Mouse (Mus musculus) lung, embryonic 15.5 days (tissue): ENCODE data around the gene Bbs10. TPM values are rescaled to one million over a fixed set of nuclear protein-coding genes. Genes with fewer than 3 reads are reported as not detected.

ENCODE experiments used
- ATAC-seq: fragments of 200-750 bp; cut with Nextera tagmentation; 2 replicates; pipeline ENCODE4 v1.8.0; 2017; ENCODE audit warnings: moderate number of reproducible peaks, borderline replicate concordance; ENCODE audit not compliant: low FRiP score, low TSS enrichment; ENCODE audit errors: extremely low read depth
- H3K27ac ChIP-seq: fragments of 300-500 bp; sonication (generic); 2 replicates; pipeline ENCODE4 v1.5.1; 2015; ENCODE audit warnings: moderate library complexity, mild to moderate bottlenecking, inconsistent platforms
- H3K27me3 ChIP-seq: fragments of 300-500 bp; sonication (generic); 2 replicates; pipeline ENCODE4 v1.6.1; 2015; ENCODE audit warnings: inconsistent platforms
- H3K36me3 ChIP-seq: fragments of 300-500 bp; sonication (generic); 2 replicates; pipeline ENCODE4 v1.6.1; 2015; ENCODE audit warnings: inconsistent platforms
- H3K4me1 ChIP-seq: fragments of 300-500 bp; sonication (generic); 2 replicates; pipeline ENCODE4 v1.6.1; 2015; ENCODE audit warnings: inconsistent platforms
- H3K4me2 ChIP-seq: fragments of 300-500 bp; sonication (generic); 2 replicates; pipeline ENCODE4 v1.6.1; 2015; ENCODE audit warnings: inconsistent platforms, mild to moderate bottlenecking, moderate library complexity
- H3K4me3 ChIP-seq: fragments of 300-500 bp; sonication (generic); 2 replicates; pipeline ENCODE4 v1.5.1; 2015; ENCODE audit warnings: mild to moderate bottlenecking, inconsistent platforms
- H3K9ac ChIP-seq: fragments of 300-500 bp; sonication (generic); 2 replicates; pipeline ENCODE4 v1.6.1; 2015; ENCODE audit warnings: inconsistent platforms
- H3K9me3 ChIP-seq: fragments of 300-500 bp; sonication (generic); 2 replicates; pipeline ENCODE4 v1.6.1; 2016; ENCODE audit warnings: inconsistent platforms
- WGBS: fragments of 180-500 bp; shearing (Covaris S2); methylation state at CpG from one replicate; pipeline ENCODE4 v1.1.7; 2015; 5-methylcytosine and 5-hydroxymethylcytosine counted together
- polyA plus RNA-seq: library from polyadenylated mRNA; unstranded; fragments of >200 nt; fragmentation: Nextera tagmentation; extraction: Ambion mirVana; gene quantifications from 2 replicates; pipeline ENCODE4 v1.2.1, GENCODE M21; 2015

Gene Bbs10
- polyA plus RNA-seq, result 5.6 and 7.2 TPM in 2 replicates

DNA sequence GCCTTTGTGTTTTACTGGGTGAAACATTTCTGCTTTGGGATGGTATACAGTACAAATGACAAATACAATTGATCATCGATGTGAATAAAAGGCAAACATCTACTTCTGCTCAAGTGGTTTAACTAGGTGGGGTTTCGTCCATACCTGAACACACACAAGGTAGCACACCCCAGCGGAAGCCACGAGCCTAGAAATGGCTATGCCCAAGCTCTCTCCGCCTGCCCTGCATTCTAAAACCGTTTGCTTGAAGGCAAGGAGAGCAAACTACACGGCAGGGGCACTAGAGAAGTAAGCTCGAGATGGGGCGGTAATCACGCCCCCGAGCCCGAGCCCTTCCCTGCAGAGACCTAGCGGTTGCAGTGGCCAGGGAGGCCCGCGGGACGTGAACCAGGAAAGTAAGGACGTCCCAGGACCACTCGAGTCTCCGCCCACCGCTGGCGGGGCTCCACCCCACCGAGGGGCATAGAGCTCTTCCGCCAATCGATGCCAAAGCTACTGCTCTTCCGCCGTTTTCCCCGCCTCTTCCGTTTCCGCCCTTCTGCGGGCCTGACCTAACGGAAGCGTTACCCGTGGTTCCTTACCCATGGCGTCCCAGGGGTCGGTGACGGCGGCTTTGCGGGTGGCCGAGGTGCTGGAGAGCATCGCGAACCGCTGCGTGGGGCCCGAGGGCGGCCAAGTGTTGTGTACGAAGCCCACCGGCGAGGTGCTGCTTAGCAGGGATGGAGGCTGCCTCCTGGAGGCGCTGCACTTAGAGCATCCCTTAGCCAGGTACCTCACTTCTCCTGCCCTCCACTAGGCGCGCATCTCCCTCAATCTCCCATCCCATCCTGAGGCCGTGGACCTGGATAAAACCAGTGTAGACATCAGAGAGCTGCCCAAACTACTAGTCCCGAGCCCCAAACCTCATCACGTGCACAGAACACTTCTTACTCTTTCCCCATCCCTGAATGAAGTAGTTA is at the start of gene Bbs10:
Bbs10 (plus strand) TSS at position 540 of the 959 bp plus-strand sequence.
- ATAC-seq, result peak; percentile 99
- no peaks in the 10 kb centered on the region for H3K36me3 ChIP-seq
- peak within 1 kb of the TSS; percentile 87 for H3K4me3 ChIP-seq
- H3K27me3 ChIP-seq, result no peaks in the 10 kb centered on the region
- WGBS, result 2% methylated on average over 54 of the region's 54 CpGs
- peak within 1 kb of the TSS; percentile 68 for H3K4me2 ChIP-seq
- H3K9ac ChIP-seq, result peak within 1 kb of the TSS; percentile 56
- peak within 1 kb of the TSS; percentile 87 for H3K27ac ChIP-seq
- H3K4me1 ChIP-seq, result peaks cover 10% of the 10 kb centered on the region; the same call in 1 of the 2 replicates
- no peaks in the 10 kb centered on the region for H3K9me3 ChIP-seq

DNA sequence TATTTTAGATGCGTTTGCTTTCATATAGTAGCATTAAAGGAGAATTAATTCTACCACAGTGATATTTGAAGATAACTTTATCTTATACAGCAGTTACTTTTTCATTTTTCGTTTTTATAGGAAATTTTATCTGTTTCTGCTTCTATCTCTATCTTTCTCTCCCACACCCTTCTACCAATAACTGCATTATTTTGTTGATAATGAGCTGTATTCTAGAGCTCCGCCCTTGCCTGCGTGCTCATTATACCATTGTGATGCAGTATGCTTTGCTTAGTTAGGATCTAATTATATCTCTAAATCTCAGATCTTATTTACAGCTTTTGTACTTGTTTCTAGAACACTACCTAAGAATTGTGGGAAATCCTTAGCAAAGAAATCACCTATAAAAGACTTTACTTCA is 48.3 kb upstream of the Bbs10 start:
- 85% methylated on average over 4 of the region's 4 CpGs for WGBS
- Histone ChIP-seq H3K27ac (no peak overlapping the region), H3K4me1 (no peaks in the 10 kb centered on the region), H3K9me3 (no peaks in the 10 kb centered on the region), H3K36me3 (no peaks in the 10 kb centered on the region), H3K4me3 (no peak overlapping the region), H3K9ac (no peak overlapping the region), H3K4me2 (no peak overlapping the region), H3K27me3 (no peaks in the 10 kb centered on the region)
- ATAC-seq, result no peak

DNA sequence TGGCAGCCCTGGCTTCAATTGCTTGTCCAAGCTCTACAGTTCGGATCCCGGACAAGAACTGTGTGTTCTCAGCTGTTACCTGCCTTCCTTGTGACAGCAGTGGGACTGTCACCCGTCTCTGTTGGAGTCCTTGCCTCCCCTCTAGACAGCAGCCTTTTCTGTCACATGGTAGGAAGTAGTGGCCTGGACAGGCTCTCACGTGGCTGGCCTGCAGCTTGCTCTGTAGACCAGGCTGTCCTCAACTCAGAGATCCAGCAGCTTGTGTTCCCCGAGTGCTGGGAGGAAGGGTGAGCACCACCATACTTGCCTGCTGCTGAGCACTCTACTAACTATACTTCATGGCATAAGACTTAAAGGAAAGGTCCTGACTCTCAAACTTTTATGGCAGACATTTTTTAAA is 46.8 kb upstream of the Bbs10 start:
- Histone ChIP-seq H3K9ac (no peak overlapping the region), H3K27me3 (no peaks in the 10 kb centered on the region), H3K36me3 (0 out of 2 replicates have a peak, but pooled peaks cover 3% of the 10 kb centered on the region), H3K4me3 (no peak overlapping the region), H3K4me2 (no peak overlapping the region), H3K4me1 (no peaks in the 10 kb centered on the region), H3K9me3 (no peaks in the 10 kb centered on the region), H3K27ac (no peak overlapping the region)
- WGBS, result 57% methylated on average over 5 of the region's 5 CpGs
- ATAC-seq, result no peak

DNA sequence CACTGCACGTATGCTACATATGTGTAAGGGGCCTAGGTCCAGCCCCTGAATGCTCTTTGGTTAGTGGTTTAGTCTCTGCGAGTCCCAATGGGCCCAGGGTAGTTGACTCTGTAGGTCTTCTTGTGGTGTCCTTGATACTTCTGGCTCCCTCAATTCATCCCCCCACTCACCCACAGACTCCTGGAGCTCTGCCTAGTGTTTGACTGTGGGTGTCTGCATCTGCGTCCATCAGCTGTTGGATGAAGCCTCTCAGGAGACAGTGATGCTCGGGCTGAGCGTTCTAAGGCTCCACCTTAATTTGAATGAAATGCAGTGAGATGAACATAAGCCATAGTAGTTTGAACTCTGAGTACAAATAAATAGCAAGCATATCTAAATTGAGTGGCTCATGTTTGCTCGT is 43.3 kb upstream of the Bbs10 start:
- no peak overlapping the region for H3K9ac ChIP-seq
- no peaks in the 10 kb centered on the region for H3K4me1 ChIP-seq
- no peak overlapping the region for H3K4me3 ChIP-seq
- H3K27me3 ChIP-seq, result no peaks in the 10 kb centered on the region
- 0 out of 2 replicates have a peak, but pooled peaks cover 3% of the 10 kb centered on the region for H3K36me3 ChIP-seq
- H3K4me2 ChIP-seq, result no peak overlapping the region
- H3K27ac ChIP-seq, result no peak overlapping the region
- 91% methylated on average over 6 of the region's 6 CpGs for WGBS
- no peaks in the 10 kb centered on the region for H3K9me3 ChIP-seq
- ATAC-seq, result no peak

DNA sequence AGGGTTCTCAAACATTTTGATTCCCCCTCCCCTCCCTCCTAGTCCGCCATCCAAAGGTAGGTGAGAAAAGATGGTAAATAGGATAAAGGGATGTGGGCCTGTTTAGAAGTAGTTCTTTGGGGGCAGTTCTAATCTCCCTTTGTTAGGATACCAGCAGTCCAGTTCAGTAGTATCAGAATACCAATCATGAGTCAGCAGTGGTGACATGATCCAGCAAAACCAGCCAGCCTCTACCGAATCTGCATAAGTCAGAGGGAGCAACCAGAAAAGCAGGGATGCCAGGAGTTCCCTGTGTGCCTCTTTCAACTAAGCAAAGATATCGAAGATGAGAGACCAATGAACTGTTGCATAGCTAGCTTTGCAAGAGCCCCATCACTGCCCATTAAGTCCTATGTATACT is 42.3 kb upstream of the Bbs10 start:
- H3K9ac ChIP-seq, result no peak overlapping the region
- no peak overlapping the region for H3K4me2 ChIP-seq
- no peak for ATAC-seq
- H3K27me3 ChIP-seq, result no peaks in the 10 kb centered on the region
- H3K36me3 ChIP-seq, result 0 out of 2 replicates have a peak, but pooled peaks cover 3% of the 10 kb centered on the region
- H3K9me3 ChIP-seq, result no peaks in the 10 kb centered on the region
- H3K4me3 ChIP-seq, result no peak overlapping the region
- 90% methylated on average over 3 of the region's 3 CpGs for WGBS
- no peak overlapping the region for H3K27ac ChIP-seq
- no peaks in the 10 kb centered on the region for H3K4me1 ChIP-seq

DNA sequence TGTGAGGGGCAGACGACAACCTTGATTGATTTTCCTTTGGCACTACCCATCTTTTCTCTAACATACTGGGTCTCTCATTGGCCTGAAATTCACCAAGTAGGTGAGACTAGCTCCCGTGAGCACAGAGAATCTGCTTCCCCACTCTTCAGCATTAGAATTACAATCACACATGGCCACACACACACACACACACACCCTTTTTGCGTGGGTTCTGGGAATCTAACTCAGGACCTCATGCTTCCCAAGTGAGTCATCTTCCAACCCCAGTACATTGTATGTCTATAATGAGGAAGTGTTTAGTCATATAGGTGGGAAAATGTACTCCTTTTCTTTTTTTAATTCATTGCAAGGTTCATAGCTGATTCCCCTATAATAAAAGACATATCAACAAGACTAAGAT is 41.1 kb upstream of the Bbs10 start:
- no peaks in the 10 kb centered on the region for H3K27me3 ChIP-seq
- 0 out of 2 replicates have a peak, but pooled peaks cover 3% of the 10 kb centered on the region for H3K36me3 ChIP-seq
- no peak overlapping the region for H3K4me2 ChIP-seq
- H3K9ac ChIP-seq, result no peak overlapping the region
- H3K4me1 ChIP-seq, result no peaks in the 10 kb centered on the region
- 86% methylated on average over 3 of the region's 3 CpGs for WGBS
- H3K4me3 ChIP-seq, result no peak overlapping the region
- no peaks in the 10 kb centered on the region for H3K9me3 ChIP-seq
- ATAC-seq, result no peak
- H3K27ac ChIP-seq, result no peak overlapping the region

DNA sequence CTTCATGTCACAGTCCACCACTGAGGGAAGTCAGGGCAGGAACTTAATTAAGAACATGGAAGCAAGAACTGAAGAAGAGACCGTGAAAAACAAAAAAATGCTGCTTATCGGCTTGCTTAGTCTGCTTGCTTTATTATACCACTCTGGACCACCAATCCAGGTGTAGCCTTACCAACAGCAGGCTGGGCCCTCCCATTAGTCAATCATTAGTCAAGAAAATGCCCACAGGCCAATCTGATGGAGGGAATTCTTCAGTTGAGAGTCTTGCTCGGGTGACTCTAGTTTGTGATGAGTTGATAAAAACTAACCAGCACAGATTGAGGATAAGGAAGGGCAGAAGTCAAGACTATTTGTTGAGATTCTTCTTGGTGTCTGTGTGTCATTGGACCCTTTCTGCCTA is 40.2 kb upstream of the Bbs10 start:
- Histone ChIP-seq H3K9me3 (no peaks in the 10 kb centered on the region), H3K27ac (no peak overlapping the region), H3K36me3 (0 out of 2 replicates have a peak, but pooled peaks cover 3% of the 10 kb centered on the region), H3K9ac (no peak overlapping the region), H3K4me3 (no peak overlapping the region), H3K4me2 (no peak overlapping the region), H3K4me1 (no peaks in the 10 kb centered on the region), H3K27me3 (no peaks in the 10 kb centered on the region)
- 81% methylated on average over 3 of the region's 3 CpGs for WGBS
- no peak for ATAC-seq

DNA sequence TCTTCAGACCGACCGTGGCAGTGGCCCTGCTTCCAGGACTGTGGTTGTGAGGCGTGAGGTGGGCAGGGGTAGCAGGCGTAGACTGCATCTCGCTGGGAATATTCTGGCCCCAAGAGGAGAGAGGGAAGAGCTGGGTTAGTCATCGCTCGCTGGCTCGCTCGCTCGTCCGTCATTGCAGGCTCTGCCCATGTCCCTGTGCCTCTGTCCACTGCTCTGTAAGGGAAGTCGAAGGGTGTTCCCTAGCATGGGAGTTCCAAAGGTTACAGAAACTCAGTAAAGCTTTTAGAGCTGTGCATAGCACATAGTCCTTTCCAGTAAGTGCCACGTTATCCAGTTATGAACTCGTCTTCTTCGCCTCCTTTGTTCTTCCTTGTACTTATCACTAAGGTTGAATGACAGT is 26.8 kb upstream of the Bbs10 start:
- H3K4me3 ChIP-seq, result no peak overlapping the region
- H3K36me3 ChIP-seq, result peaks cover 18% of the 10 kb centered on the region; the same call in 1 of the 2 replicates
- no peak overlapping the region for H3K27ac ChIP-seq
- no peak for ATAC-seq
- WGBS, result 56% methylated on average over 15 of the region's 15 CpGs
- no peak overlapping the region for H3K9ac ChIP-seq
- no peaks in the 10 kb centered on the region for H3K4me1 ChIP-seq
- H3K4me2 ChIP-seq, result no peak overlapping the region
- H3K27me3 ChIP-seq, result no peaks in the 10 kb centered on the region
- H3K9me3 ChIP-seq, result no peaks in the 10 kb centered on the region

DNA sequence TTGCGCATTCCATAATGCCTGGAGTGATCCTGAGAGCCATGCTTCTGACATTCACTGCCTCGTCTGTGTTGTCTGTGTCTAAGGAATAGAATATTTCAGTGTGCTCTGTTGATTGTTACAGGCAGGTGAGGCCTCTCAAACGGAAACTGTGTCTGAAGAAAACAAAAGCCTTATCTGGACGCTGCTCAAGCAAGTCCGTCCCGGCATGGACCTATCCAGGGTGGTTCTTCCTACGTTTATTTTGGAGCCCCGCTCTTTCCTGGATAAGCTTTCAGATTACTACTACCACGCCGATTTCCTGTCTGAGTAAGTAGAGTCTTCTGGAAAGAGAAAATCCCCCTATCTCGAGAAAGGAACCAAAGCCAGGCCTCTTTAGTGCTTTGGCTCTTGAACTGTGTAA is 25.6 kb upstream of the Bbs10 start:
- Histone ChIP-seq H3K9me3 (no peaks in the 10 kb centered on the region), H3K27ac (0 out of 2 replicates have a peak overlapping the region, but pooled peaks have one; percentile 13), H3K4me3 (no peak overlapping the region), H3K9ac (no peak overlapping the region), H3K36me3 (peaks cover 21% of the 10 kb centered on the region; the same call in 1 of the 2 replicates), H3K27me3 (no peaks in the 10 kb centered on the region), H3K4me2 (no peak overlapping the region), H3K4me1 (no peaks in the 10 kb centered on the region)
- no peak for ATAC-seq
- WGBS, result 66% methylated on average over 11 of the region's 11 CpGs

DNA sequence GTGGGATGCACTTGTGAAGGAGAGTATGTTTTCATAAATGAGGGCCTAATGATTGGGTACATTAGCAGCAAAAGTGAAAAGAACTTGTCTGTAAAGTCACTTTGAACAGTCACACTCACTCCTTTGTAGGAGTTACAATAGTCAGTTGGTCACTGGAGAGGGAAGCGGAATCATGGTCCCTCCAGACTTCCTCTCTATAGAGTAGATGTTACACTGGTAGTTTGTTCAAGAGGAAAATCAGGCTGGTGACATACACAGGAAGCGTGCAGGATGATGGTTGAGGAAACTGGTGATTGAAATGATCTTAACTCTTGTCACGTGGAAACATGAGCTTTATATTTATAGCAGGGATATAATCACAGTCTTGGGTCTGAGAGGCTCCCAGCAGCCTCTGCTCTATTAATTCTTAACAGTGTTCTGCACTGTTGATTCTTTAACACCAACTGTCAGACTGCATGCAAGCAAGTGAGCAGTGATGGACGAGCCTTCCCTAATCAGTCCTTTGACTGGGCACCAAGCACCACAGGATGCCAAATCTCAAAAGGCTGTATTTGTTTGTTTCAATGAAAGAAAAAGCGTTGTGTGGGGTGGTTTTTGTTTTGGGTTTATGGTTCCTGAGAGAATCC is 24.9 kb upstream of the Bbs10 start:
- Histone ChIP-seq H3K4me3 (no peak overlapping the region), H3K9me3 (no peaks in the 10 kb centered on the region), H3K4me1 (no peaks in the 10 kb centered on the region), H3K9ac (no peak overlapping the region), H3K27me3 (no peaks in the 10 kb centered on the region), H3K27ac (0 out of 2 replicates have a peak overlapping the region, but pooled peaks have one; percentile 13), H3K4me2 (no peak overlapping the region), H3K36me3 (peaks cover 21% of the 10 kb centered on the region; the same call in 1 of the 2 replicates)
- WGBS, result 68% methylated on average over 5 of the region's 5 CpGs
- ATAC-seq, result peak; percentile 35; the same call in 1 of the 2 replicates

DNA sequence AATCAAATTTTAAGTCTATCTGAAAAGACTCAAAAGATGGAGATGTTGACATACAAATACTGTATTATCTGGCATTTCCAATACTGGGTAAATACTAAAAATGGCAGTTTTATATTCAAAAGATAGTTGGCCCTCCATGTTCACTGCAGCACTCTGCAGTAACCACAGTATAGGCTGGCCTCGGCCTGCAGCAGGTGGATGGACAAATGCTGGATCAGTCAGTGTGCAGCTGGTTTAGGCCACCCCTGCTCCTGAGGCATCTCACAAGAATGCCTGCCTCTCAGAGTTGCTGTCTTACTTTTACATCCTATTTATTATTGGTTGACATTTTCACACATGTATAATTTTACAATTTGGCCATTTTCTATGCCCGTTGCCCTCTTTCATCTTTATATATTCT is 22.7 kb upstream of the Bbs10 start:
- peaks cover 20% of the 10 kb centered on the region; the same call in 1 of the 2 replicates for H3K36me3 ChIP-seq
- no peaks in the 10 kb centered on the region for H3K4me1 ChIP-seq
- no peaks in the 10 kb centered on the region for H3K27me3 ChIP-seq
- no peak for ATAC-seq
- 85% methylated on average over 2 of the region's 2 CpGs for WGBS
- H3K27ac ChIP-seq, result no peak overlapping the region
- no peak overlapping the region for H3K4me3 ChIP-seq
- H3K4me2 ChIP-seq, result no peak overlapping the region
- no peak overlapping the region for H3K9ac ChIP-seq
- no peaks in the 10 kb centered on the region for H3K9me3 ChIP-seq

DNA sequence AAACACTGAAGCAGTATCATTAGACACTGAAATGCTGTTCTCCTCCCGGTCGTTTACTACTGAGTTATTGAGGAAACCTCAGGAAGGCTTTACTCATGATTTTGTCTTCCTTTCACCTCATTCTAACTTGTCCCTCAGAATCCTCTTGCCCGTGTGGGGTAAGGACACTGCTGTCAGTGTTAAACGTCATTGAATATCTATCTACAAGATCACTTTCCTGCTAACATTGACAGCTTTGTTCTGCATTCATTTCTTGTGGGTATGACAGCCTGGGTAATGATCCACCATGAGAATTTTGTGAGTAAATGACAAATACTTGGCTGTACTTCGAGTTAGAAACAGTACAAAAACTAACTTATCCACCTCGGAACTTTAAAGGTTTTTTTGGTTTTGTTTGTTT is 848 bp upstream of the Bbs10 start:
- Histone ChIP-seq H3K4me2 (peak overlapping the region; percentile 68), H3K9ac (no peak overlapping the region), H3K4me1 (peaks cover 10% of the 10 kb centered on the region; the same call in 1 of the 2 replicates), H3K36me3 (no peaks in the 10 kb centered on the region), H3K27ac (peak overlapping the region; percentile 73; the same call in 1 of the 2 replicates), H3K9me3 (no peaks in the 10 kb centered on the region), H3K27me3 (no peaks in the 10 kb centered on the region), H3K4me3 (peak overlapping the region; percentile 87; the same call in 1 of the 2 replicates)
- 34% methylated on average over 6 of the region's 6 CpGs for WGBS
- no peak for ATAC-seq
